Mouse (Mus musculus) testis, adult 2 months (tissue): ENCODE data around the gene Gm49721.
"Not testable (repeated sequence)": the region's sequence is repeated elsewhere in the genome, so short reads cannot be mapped to it uniquely, and the experiment has no call there.

Experiments
- CTCF ChIP-seq: fragments of 200-500 bp; IDR thresholded peaks from 2 replicates; pipeline ENCODE4 v1.5.1; 2012; ENCODE audit warnings: low read depth, mild to moderate bottlenecking, inconsistent platforms, low read length, moderate library complexity; ENCODE audit not compliant: control insufficient read depth, insufficient read depth, insufficient replicate concordance
- POLR2A ChIP-seq: fragments of 200-500 bp; IDR thresholded peaks from 2 replicates; pipeline ENCODE4 v1.6.1; 2012; ENCODE audit warnings: low read depth, mild to moderate bottlenecking, inconsistent platforms, low read length, moderate library complexity; ENCODE audit not compliant: control insufficient read depth

- TF ChIP-seq POLR2A, CTCF: not testable (repeated sequence)
These were observed 26.9 kb downstream of the Gm49721 start for GRCm38 (mm10) chr17:7005646-7006045.
